9 mouse cellular contexts compared by ENCODE assay signal in genomic region chr6:128299292-128300133, GRCm38 (mm10). TPM values are rescaled to one million over a fixed set of nuclear protein-coding genes. Genes with fewer than 3 reads are reported as not detected.
A peak's percentile ranks its signal among the peaks of the same experiment; 100 is the strongest.
DNase-seq lines count a peak whose midpoint lies in the region; ATAC-seq and TF ChIP-seq lines count a peak whose summit lies in the region.
"Had no signal": no experiment of that assay in that cellular context is flagged by ENCODE, and none has a peak within 500 bp of the region (broad histone marks: within the 10 kb centered on the region; RNA-seq: fewer than 3 reads in every experiment).

No protein-coding gene starts in this region.

- TF ChIP-seq POLR2A in cerebellum, adult 2 months (IDR thresholded peaks at IDR 0.05; ENCODE audit: borderline replicate concordance, insufficient read depth, low read length): no peak

- no peak for TF ChIP-seq CTCF in cerebellum, adult 2 months (IDR thresholded peaks at IDR 0.05; ENCODE audit: borderline replicate concordance, insufficient read depth, low read depth, low read length)

- under 1% methylated on average over 25 of the region's 25 CpGs for WGBS in kidney, embryonic 15.5 days
- WGBS in cerebellum, adult 2 months: 1% methylated on average over 25 of the region's 25 CpGs
- WGBS in heart, embryonic 13.5 days: under 1% methylated on average over 25 of the region's 25 CpGs
- WGBS in liver, embryonic 13.5 days (ENCODE audit: insufficient replicate concordance): 2% methylated on average over 25 of the region's 25 CpGs

- 0 out of 2 replicates have a peak overlapping the region, but pooled peaks have one; percentile 57 for H3K27ac ChIP-seq in kidney, embryonic 15.5 days
- peak overlapping the region; percentile 20; the same call in 1 of the 2 replicates for H3K27ac ChIP-seq in cerebellum, adult 2 months (ENCODE audit: insufficient read depth, low read length)
- H3K27ac ChIP-seq in heart, embryonic 13.5 days (replicated peaks): peak overlapping the region; percentile 75
- H3K27ac ChIP-seq in liver, embryonic 13.5 days: no peak overlapping the region
- H3K27ac ChIP-seq: macrophage had no signal

- peaks cover 38% of the 10 kb centered on the region for H3K27me3 ChIP-seq in kidney, embryonic 15.5 days
- H3K27me3 ChIP-seq in cerebellum, adult 2 months (ENCODE audit: control insufficient read depth, insufficient read depth, low read length): no peaks in the 10 kb centered on the region
- H3K27me3 ChIP-seq in heart, embryonic 13.5 days (replicated peaks): peaks cover 37% of the 10 kb centered on the region
- peaks cover 62% of the 10 kb centered on the region for H3K27me3 ChIP-seq in liver, embryonic 13.5 days

- H3K4me2 ChIP-seq in kidney, embryonic 15.5 days: peak overlapping the region; percentile 93
- H3K4me2 ChIP-seq in heart, embryonic 13.5 days: peak overlapping the region; percentile 98
- peak overlapping the region; percentile 68 for H3K4me2 ChIP-seq in liver, embryonic 13.5 days

- ATAC-seq in kidney, embryonic 15.5 days (replicated peaks; ENCODE audit: low FRiP score): no peak; the same call in 1 of the 2 replicates
- ATAC-seq in heart, embryonic 13.5 days (ENCODE audit: extremely low read depth, insufficient number of reproducible peaks, low FRiP score, low TSS enrichment): no peak
- ATAC-seq in liver, embryonic 13.5 days (ENCODE audit: low read depth): no peak

- peaks cover 41% of the 10 kb centered on the region for H3K4me1 ChIP-seq in kidney, embryonic 15.5 days
- H3K4me1 ChIP-seq in cerebellum, adult 2 months (ENCODE audit: control insufficient read depth, insufficient read depth, low read length): peaks cover 37% of the 10 kb centered on the region
- peaks cover 52% of the 10 kb centered on the region for H3K4me1 ChIP-seq in heart, embryonic 13.5 days
- peaks cover 10% of the 10 kb centered on the region; the same call in 1 of the 2 replicates for H3K4me1 ChIP-seq in liver, embryonic 13.5 days (replicated peaks)

- no peak for DNase-seq in kidney, adult 8-10 months
- peak; percentile 37 to 48 for DNase-seq in cerebellum, adult 2 months
- DNase-seq in liver, embryonic 13.5 days: no peak
- DNase-seq in left cerebral cortex, adult 9 months (ENCODE audit: low spot score in 2 of 2): no peak
- no peak for DNase-seq in thymus, postnatal 10 days (ENCODE audit: low spot score in 2 of 2)
- no peak for DNase-seq in ovary, postnatal 14 days (ENCODE audit: low spot score)

- no peaks in the 10 kb centered on the region for H3K9me3 ChIP-seq in kidney, embryonic 15.5 days (replicated peaks)
- H3K9me3 ChIP-seq in heart, embryonic 13.5 days: no peaks in the 10 kb centered on the region
- H3K9me3 ChIP-seq in liver, embryonic 13.5 days (replicated peaks): no peaks in the 10 kb centered on the region

- H3K4me3 ChIP-seq in kidney, embryonic 15.5 days (replicated peaks): peak overlapping the region; percentile 57
- peak overlapping the region; percentile 84 for H3K4me3 ChIP-seq in cerebellum, adult 2 months (replicated peaks; ENCODE audit: insufficient read depth, low read depth, low read length)
- H3K4me3 ChIP-seq in heart, embryonic 13.5 days: peak overlapping the region; percentile 78
- peak overlapping the region; percentile 58 for H3K4me3 ChIP-seq in liver, embryonic 13.5 days (replicated peaks)

- no peaks in the 10 kb centered on the region for H3K36me3 ChIP-seq in kidney, embryonic 15.5 days
- H3K36me3 ChIP-seq in heart, embryonic 13.5 days: no peaks in the 10 kb centered on the region
- no peaks in the 10 kb centered on the region for H3K36me3 ChIP-seq in liver, embryonic 13.5 days

- H3K9ac ChIP-seq in kidney, embryonic 15.5 days: peak overlapping the region; percentile 52
- H3K9ac ChIP-seq in heart, embryonic 13.5 days: peak overlapping the region; percentile 88
- peak overlapping the region; percentile 45; the same call in 1 of the 2 replicates for H3K9ac ChIP-seq in liver, embryonic 13.5 days

RNA-seq across cellular contexts. Expression of gene Tead4, which starts 1.1 kb away (rescaled TPM):
- polyA plus RNA-seq in kidney, embryonic 15.5 days (2015; fragmentation: Nextera tagmentation; extraction: Ambion mirVana): 2.5 and 3.5 TPM in 2 replicates
- 4.7 and 5.5 TPM in 2 replicates for polyA plus RNA-seq in cerebellum, adult 2 months (2012; rRNA removed)
- polyA plus RNA-seq in heart, embryonic 13.5 days (2015; fragmentation: Nextera tagmentation; extraction: Ambion mirVana): 2.9 and 3.4 TPM in 2 replicates
- polyA plus RNA-seq in liver, embryonic 13.5 days (2015; fragmentation: Nextera tagmentation; extraction: Ambion mirVana): 0.46 and 0.77 TPM in 2 replicates
- polyA plus RNA-seq: macrophage had no signal

RNA-seq across cellular contexts. Expression of gene Tulp3, which starts 56.1 kb away (rescaled TPM):
- polyA plus RNA-seq in kidney, embryonic 15.5 days (2015; fragmentation: Nextera tagmentation; extraction: Ambion mirVana): 23.1 and 26.5 TPM in 2 replicates
- polyA plus RNA-seq in cerebellum, adult 2 months (2012; rRNA removed): 44.0 and 44.8 TPM in 2 replicates
- 9.1 and 10.1 TPM in 2 replicates for polyA plus RNA-seq in heart, embryonic 13.5 days (2015; fragmentation: Nextera tagmentation; extraction: Ambion mirVana)
- 2.5 TPM in 2 replicates for polyA plus RNA-seq in liver, embryonic 13.5 days (2015; fragmentation: Nextera tagmentation; extraction: Ambion mirVana)

Comparison
In these comparisons a context has a peak if more than half of its experiments do, and no peak if none do; other contexts are left out.
1. DNase-seq: peak in cerebellum, adult 2 months (2 of 2); none in kidney, adult 8-10 months (0 of 2), liver, embryonic 13.5 days (single experiment), left cerebral cortex, adult 9 months (0 of 2), thymus, postnatal 10 days (0 of 2) and ovary, postnatal 14 days (single experiment).
2. Peak in every context shown above with its lines, with median percentiles within 50 percentile points of each other: H3K4me2 ChIP-seq, H3K4me3 ChIP-seq and H3K9ac ChIP-seq.